Mouse (Mus musculus) midbrain, embryonic 13.5 days (tissue): ENCODE results near the gene Nme4. TPM values are rescaled to one million over a fixed set of nuclear protein-coding genes. Genes with fewer than 3 reads are reported as not detected.

Experiments
- ATAC-seq: fragments of 200-750 bp; cut with Nextera tagmentation; 2 replicates; pipeline ENCODE4 v1.8.0; 2017; ENCODE audit warnings: mild to moderate bottlenecking, moderate TSS enrichment, moderate library complexity
- H3K27ac ChIP-seq: fragments of 300-500 bp; sonication (generic); 2 replicates; pipeline ENCODE4 v1.5.1; 2015; ENCODE audit warnings: inconsistent platforms, mild to moderate bottlenecking, moderate library complexity
- H3K27me3 ChIP-seq: fragments of 300-500 bp; sonication (generic); 2 replicates; pipeline ENCODE4 v1.6.1; 2015; ENCODE audit warnings: mild to moderate bottlenecking, inconsistent platforms
- H3K36me3 ChIP-seq: fragments of 300-500 bp; sonication (generic); 2 replicates; pipeline ENCODE4 v1.6.1; 2015; ENCODE audit warnings: mild to moderate bottlenecking, inconsistent platforms
- H3K4me1 ChIP-seq: fragments of 300-500 bp; sonication (generic); replicated peaks from 2 replicates; pipeline ENCODE4 v1.6.1; 2015; ENCODE audit warnings: inconsistent platforms
- H3K4me2 ChIP-seq: fragments of 300-500 bp; sonication (generic); replicated peaks from 2 replicates; pipeline ENCODE4 v1.6.1; 2015; ENCODE audit warnings: moderate library complexity, mild to moderate bottlenecking, inconsistent platforms
- H3K4me3 ChIP-seq: fragments of 300-500 bp; sonication (generic); replicated peaks from 2 replicates; pipeline ENCODE4 v1.5.1; 2015; ENCODE audit warnings: mild to moderate bottlenecking, inconsistent platforms
- H3K9ac ChIP-seq: fragments of 300-500 bp; sonication (generic); replicated peaks from 2 replicates; pipeline ENCODE4 v1.6.1; 2015; ENCODE audit warnings: mild to moderate bottlenecking, inconsistent platforms
- H3K9me3 ChIP-seq: fragments of 300-500 bp; sonication (generic); 2 replicates; pipeline ENCODE4 v1.6.1; 2016; ENCODE audit warnings: mild to moderate bottlenecking, inconsistent platforms
- WGBS: fragments of 180-500 bp; shearing (Covaris S2); methylation state at CpG from one replicate; pipeline ENCODE4 v1.1.7; 2015; 5-methylcytosine and 5-hydroxymethylcytosine counted together
- polyA plus RNA-seq: library from polyadenylated mRNA; unstranded; fragments of >200 nt; fragmentation: Nextera tagmentation; extraction: Ambion mirVana; gene quantifications from 2 replicates; pipeline ENCODE4 v1.2.1, GENCODE M21; 2015

Nme4 gene
- polyA plus RNA-seq, 1 experiment from 2014 or later = 36.8 TPM

DNA sequence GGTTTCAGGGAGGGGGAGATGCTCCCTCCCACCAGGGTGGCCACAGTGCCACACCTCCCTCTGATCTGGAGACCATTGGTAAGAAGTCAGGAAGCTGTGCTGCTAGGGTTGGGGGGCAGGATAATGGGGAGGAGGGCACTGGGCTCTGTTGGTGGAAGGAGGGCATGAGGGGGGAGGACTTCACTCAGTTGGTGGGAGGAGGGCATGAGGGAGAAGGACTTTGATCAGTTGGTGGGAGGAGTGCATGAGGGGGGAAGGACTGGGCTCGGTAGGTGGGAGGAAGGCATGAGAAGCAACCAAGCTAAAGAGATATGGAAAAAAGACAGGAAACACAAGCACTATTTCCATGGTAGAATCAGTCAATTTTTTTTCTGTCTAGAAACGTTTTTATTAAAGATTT, 14.5 kb downstream of the Nme4 start:
- WGBS = 48% methylated on average over 2 of the region's 2 CpGs
- peaks cover 7% of the 10 kb centered on the region for H3K36me3 ChIP-seq
- no peak overlapping the region for H3K4me2 ChIP-seq
- no peak overlapping the region for H3K27ac ChIP-seq
- no peak overlapping the region for H3K4me3 ChIP-seq
- ATAC-seq = no peak
- H3K9ac ChIP-seq = no peak overlapping the region
- H3K27me3 ChIP-seq = no peaks in the 10 kb centered on the region
- no peaks in the 10 kb centered on the region for H3K4me1 ChIP-seq
- no peaks in the 10 kb centered on the region for H3K9me3 ChIP-seq

DNA sequence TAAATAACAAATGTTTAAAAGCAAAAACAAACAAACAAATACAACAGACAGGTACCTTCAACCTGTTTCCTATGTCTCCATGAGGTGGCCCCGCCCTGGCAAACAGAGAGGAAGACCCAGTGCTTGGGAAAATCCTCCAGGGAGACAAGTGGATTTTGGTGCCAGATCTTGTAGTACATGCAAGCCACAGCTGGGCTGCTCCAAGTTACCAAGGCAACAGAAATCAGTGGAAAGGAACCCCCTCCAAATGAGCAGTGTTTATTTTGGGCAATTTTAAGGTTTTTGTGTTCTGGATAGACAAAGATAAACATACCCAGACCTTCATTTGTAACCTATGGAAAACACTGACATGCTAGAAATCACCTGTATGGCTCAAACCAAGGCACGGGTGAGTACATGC, 16.6 kb downstream of the Nme4 start:
- H3K27ac ChIP-seq = no peak overlapping the region
- no peak overlapping the region for H3K4me3 ChIP-seq
- no peak for ATAC-seq

DNA sequence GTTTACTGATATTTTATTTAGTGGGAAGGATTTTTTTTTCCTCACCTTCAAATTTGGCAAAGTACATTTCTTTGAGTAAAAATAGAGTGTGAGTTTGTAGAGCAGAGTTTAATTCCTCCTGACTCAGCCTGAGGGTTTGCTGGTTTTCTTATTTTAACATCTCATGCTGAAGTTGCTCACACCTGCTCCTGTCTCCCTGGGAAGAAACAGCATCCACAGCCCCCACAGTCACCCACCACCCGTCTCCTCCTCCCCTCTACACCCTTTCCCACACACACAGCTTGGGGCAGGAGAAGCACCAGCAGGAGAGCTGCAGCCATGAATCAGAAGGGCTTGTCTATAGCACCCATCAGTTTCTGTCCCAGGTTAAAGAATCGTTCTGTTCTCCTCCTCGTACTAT, 20.2 kb downstream of the Nme4 start:
- Histone ChIP-seq H3K4me1 (no peaks in the 10 kb centered on the region), H3K27me3 (peaks cover 15% of the 10 kb centered on the region), H3K4me2 (no peak overlapping the region), H3K27ac (no peak overlapping the region), H3K36me3 (no peaks in the 10 kb centered on the region), H3K9me3 (no peaks in the 10 kb centered on the region), H3K4me3 (no peak overlapping the region), H3K9ac (no peak overlapping the region)
- 64% methylated on average over 3 of the region's 3 CpGs for WGBS
- no peak for ATAC-seq

More for the DNA sequence above, 16.6 kb downstream of the Nme4 start:
- Histone ChIP-seq H3K27me3 (no peaks in the 10 kb centered on the region), H3K4me1 (no peaks in the 10 kb centered on the region), H3K36me3 (peaks cover 7% of the 10 kb centered on the region), H3K9ac (no peak overlapping the region), H3K9me3 (no peaks in the 10 kb centered on the region), H3K4me2 (no peak overlapping the region)
- WGBS = 79% methylated on average over 2 of the region's 2 CpGs

DNA sequence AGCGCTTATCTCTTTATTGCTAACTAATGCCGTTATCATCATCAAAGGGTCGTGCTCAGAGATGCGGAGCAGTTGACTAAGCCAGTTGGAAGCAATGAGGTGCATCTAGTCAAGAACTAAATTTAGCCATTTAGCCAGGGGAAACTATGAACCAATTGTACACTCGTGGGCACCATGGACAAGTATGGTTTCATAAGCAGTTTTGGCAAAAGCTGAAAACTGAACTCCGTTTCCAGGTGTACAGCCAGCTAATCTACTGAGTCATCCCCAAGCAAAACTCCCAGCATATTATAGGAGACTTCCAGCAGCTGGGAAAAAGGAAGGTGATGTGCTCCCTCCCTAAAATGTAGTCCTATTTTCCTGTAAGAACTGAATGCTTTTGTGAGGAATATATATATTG, 25.3 kb downstream of the Nme4 start:
- Histone ChIP-seq H3K36me3 (peaks cover 2% of the 10 kb centered on the region; the same call in 1 of the 2 replicates), H3K4me3 (peak overlapping the region; percentile 80), H3K9me3 (no peaks in the 10 kb centered on the region), H3K27ac (no peak overlapping the region), H3K4me1 (peaks cover 34% of the 10 kb centered on the region), H3K9ac (peak overlapping the region; percentile 97), H3K4me2 (peak overlapping the region; percentile 98), H3K27me3 (peaks cover 16% of the 10 kb centered on the region)
- WGBS = 36% methylated on average over 6 of the region's 6 CpGs
- ATAC-seq = no peak

DNA sequence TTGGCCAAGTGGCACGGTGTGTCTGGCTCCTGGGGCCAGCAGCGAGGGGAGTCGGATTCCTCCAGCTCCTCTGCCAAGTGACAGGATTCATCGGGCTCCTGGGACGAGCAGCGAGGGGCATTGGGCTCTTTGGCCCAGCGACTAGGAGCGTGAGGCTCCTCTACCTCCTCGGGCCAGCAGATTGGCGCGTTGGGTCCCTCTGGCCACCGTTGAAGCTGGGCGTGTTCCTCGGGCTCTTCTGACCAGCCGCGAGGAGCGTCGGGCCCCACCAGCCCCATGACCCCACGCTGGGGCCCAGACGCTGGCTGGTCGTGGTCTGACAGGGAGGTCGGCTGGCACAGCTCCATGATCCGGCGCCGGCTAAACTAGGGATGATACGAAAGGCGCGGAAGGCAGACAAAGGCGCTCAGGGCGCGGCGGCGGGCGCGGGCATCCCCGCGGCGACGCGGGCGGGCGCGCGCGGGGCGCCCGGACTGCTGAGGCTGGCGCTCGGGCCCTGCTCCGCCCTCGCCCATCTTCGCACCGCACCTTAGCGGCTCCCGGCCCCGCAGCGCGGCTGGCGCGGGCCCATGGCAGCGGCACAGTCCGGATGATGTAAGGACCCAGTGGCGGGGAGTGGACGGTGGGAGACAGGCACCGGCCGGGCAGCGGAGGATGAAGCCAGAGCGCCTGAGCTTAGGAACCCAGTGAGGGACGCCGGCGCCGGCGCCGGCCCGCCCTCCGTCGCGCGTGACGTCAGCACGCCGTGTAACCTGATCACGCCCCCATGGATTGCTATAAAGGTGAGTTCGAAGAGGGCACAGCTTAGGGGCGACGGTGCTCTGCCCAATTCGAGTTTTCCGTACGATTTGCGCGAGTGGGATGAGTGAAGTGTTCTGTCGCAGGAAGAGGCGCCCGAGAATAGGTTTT, 26.3 kb downstream of the Nme4 start, which contains the start of gene Rab11fip3:
Gene Rab11fip3 (minus strand): TSS at position 725 of the 909 bp plus-strand sequence.
- Histone ChIP-seq H3K36me3 (peaks cover 12% of the 10 kb centered on the region), H3K27me3 (peaks cover 16% of the 10 kb centered on the region), H3K27ac (peak within 1 kb of the TSS; percentile 94), H3K4me3 (peak within 1 kb of the TSS; percentile 80), H3K4me2 (peak within 1 kb of the TSS; percentile 98), H3K9me3 (no peaks in the 10 kb centered on the region), H3K4me1 (peaks cover 44% of the 10 kb centered on the region), H3K9ac (peak within 1 kb of the TSS; percentile 97)
- WGBS = under 1% methylated on average over 93 of the region's 94 CpGs
- ATAC-seq = peak; percentile 95

DNA sequence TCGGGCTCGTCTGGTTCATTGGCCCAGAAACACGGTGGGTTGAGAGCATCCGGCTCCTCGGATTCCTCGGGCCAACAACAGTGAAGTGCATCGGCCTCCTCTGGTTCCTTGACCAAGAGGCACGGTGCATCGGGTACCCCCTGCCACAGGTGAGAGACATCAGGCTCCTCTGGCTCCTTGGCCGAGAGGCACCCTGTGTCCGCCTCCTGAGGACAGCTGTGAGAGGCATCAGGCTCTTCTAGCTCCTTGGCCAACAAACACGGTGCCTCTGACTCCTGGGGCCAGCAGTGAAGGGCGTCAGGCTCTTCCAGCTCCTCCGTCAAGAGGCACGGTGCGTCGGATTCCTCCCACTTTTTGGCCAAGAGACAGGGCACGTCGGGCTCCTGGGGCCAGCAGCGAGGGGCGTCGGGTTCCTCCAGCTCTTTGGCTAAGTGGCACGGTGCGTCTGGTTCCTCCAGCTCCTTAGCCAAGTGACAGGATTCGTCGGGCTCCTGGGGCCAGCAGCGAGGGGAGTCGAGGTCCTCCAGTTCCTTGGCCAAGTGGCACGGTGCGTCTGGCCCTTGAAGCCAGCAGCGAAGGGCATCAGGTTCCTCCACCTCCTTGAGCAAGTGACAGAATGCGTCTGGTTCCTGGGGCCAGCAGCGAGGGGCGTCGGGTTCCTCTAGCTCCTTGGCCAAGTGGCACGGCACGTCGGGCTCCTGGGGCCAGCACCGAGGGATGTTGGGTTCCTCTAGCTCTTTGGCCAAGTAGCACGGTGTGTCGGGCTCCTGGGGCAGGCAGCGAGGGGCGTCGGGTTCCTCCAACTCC, 27.2 kb downstream of the Nme4 start:
- Histone ChIP-seq H3K4me2 (peak overlapping the region; percentile 98), H3K36me3 (peaks cover 18% of the 10 kb centered on the region), H3K9ac (peak overlapping the region; percentile 97), H3K4me1 (peaks cover 53% of the 10 kb centered on the region), H3K27ac (peak overlapping the region; percentile 94), H3K27me3 (peaks cover 16% of the 10 kb centered on the region), H3K9me3 (no peaks in the 10 kb centered on the region), H3K4me3 (peak overlapping the region; percentile 80)
- WGBS = 1% methylated on average over 44 of the region's 44 CpGs
- ATAC-seq = peak; percentile 35; the same call in 1 of the 2 replicates

DNA sequence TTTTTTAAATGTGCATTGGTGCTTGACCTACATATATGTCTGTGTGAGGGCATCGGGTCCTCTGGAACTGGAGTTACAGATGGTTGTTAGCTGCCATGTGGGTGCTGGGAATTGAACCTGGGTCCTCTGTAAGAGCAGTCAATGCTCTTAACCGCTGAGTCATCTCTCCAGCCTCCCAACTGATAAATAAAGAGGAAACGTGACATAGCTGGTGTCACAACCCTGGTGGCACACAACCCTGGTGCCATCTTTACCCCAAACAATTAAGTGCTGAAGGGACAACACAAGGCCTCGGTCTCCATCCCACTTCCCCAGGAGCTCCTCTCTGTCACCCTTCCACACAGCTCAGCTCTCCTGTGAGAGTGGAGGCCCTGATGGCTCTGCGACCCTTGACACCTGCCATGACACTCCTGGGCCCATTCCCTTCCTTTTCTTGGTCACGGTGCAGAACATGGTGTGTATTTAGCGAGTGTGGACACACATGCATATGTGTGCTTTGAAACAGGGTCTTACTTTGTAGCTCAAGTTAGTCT, 28.8 kb downstream of the Nme4 start:
- 88% methylated on average over 7 of the region's 7 CpGs for WGBS
- H3K27ac ChIP-seq = no peak overlapping the region
- H3K27me3 ChIP-seq = peaks cover 11% of the 10 kb centered on the region
- H3K36me3 ChIP-seq = peaks cover 32% of the 10 kb centered on the region
- no peak for ATAC-seq
- H3K9ac ChIP-seq = peak overlapping the region; percentile 97
- H3K4me3 ChIP-seq = peak overlapping the region; percentile 80
- no peaks in the 10 kb centered on the region for H3K9me3 ChIP-seq
- peak overlapping the region; percentile 98 for H3K4me2 ChIP-seq
- peaks cover 67% of the 10 kb centered on the region for H3K4me1 ChIP-seq

DNA sequence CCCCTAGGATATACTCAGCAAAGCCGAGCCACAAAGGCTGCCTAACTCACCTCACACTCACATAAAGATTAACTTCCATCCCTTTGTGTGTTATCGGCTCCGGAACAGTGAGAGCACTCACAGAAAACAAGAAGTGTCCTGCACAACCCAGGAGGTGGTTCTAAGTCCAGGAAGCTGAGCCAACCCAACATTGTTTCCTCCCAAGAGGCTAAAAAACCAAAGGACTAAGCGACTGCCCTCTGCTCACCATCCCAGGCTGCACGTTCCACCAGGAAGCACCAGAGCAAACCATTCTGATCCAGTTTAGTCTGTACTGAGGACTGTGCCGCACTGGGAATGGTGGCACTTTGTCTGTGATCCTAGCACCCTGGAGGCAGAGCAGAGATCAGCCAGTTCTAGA, 30.5 kb downstream of the Nme4 start:
- Histone ChIP-seq H3K27me3 (no peaks in the 10 kb centered on the region), H3K27ac (no peak overlapping the region), H3K9me3 (no peaks in the 10 kb centered on the region), H3K9ac (0 out of 2 replicates have a peak overlapping the region, but pooled peaks have one; percentile 19), H3K4me3 (peak overlapping the region; percentile 5), H3K4me2 (peak overlapping the region; percentile 39), H3K4me1 (peaks cover 73% of the 10 kb centered on the region), H3K36me3 (peaks cover 36% of the 10 kb centered on the region)
- WGBS = 77% methylated on average over 6 of the region's 6 CpGs
- no peak for ATAC-seq

DNA sequence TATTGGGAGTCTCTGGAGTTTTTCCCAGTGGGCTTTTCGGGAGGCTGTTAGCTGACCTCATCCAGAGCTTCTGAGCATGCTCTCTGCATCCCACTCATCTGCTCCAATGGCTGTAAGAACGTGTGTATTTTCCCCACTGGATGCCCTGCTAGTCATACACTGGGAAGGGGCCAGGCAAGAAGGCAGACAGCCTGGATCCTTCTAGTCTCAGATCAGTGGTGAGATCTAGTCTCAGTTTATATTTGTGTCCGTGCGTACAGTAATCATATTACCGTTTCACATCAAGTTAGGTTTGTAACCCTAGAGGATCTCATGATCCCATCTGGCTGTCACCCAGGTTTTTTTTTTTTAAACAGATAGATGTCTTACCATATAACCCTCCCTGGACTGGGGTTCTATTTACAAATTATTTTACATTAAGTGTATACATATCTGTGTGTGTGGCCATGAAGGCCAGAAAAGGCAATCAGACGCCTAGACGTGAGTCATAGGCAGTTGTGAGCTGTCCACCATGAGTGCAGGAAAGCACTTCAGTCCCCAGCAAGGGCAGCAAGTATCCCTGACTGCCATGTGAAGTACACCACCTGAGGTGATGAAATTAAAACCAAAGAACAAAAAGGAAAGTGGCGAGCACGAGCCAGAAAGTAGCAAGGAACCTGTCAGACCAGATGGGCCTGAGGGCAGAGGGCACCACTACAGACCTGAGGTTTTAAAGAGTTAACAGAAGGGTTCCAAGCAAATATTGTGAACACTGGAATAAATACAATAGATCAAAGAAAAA, 37.4 kb downstream of the Nme4 start:
- H3K9me3 ChIP-seq = 0 out of 2 replicates have a peak, but pooled peaks cover 2% of the 10 kb centered on the region
- ATAC-seq = no peak
- H3K4me1 ChIP-seq = peaks cover 29% of the 10 kb centered on the region
- no peaks in the 10 kb centered on the region for H3K27me3 ChIP-seq
- no peak overlapping the region for H3K4me2 ChIP-seq
- peaks cover 75% of the 10 kb centered on the region for H3K36me3 ChIP-seq
- no peak overlapping the region for H3K27ac ChIP-seq
- WGBS = 90% methylated on average over 9 of the region's 9 CpGs
- no peak overlapping the region for H3K9ac ChIP-seq
- no peak overlapping the region for H3K4me3 ChIP-seq

DNA sequence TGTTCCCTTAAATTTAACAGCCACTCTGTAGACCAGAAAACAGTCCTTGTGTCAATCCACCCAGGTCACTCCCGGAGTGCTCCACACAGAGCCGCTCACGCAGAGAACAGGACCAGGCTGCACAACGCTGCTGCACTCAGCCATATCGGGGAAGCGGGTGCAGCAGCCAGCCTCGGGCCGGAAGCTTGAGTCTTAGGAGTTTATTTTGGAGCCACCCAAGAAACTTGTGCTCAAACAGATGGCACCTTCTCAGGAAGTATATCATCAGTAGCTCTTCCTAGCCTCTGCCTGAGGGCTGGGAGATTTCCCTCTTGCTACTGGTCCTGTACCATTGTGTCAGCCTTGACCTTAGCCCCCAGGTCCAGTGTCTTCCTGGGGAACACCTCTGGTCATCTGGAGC, 38.1 kb downstream of the Nme4 start:
- Histone ChIP-seq H3K4me3 (no peak overlapping the region), H3K9me3 (0 out of 2 replicates have a peak, but pooled peaks cover 2% of the 10 kb centered on the region), H3K36me3 (peaks cover 72% of the 10 kb centered on the region), H3K27ac (no peak overlapping the region), H3K4me1 (peaks cover 22% of the 10 kb centered on the region), H3K27me3 (no peaks in the 10 kb centered on the region), H3K9ac (no peak overlapping the region), H3K4me2 (no peak overlapping the region)
- ATAC-seq = no peak
- 93% methylated on average over 8 of the region's 8 CpGs for WGBS

DNA sequence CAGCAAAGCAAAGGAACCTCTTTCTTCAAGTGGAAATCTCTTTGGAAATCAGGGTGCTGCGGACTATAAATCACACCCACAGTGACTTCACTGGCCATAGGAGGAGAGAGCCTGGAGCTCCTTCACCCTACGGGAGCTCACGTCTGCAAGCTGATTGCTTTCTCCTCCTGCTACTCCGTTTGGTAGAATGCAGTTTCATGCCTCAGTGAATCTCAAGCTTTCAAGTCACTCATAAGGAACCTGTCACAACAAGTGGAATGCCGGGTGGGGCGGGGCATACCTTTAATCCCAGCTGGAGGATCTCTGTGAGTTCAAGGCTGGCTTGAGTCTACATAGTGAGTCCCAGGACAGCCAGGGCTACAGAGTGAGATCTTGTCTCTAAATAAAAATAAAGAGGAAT, 40.2 kb downstream of the Nme4 start:
- Histone ChIP-seq H3K9ac (no peak overlapping the region), H3K4me1 (0 out of 2 replicates have a peak, but pooled peaks cover 8% of the 10 kb centered on the region), H3K9me3 (0 out of 2 replicates have a peak, but pooled peaks cover 2% of the 10 kb centered on the region), H3K36me3 (peaks cover 72% of the 10 kb centered on the region), H3K4me3 (no peak overlapping the region), H3K4me2 (no peak overlapping the region), H3K27me3 (no peaks in the 10 kb centered on the region), H3K27ac (no peak overlapping the region)
- 43% methylated on average over 6 of the region's 6 CpGs for WGBS
- ATAC-seq = no peak
